Mouse (Mus musculus): ENCODE measurements around the gene Wwc2.

Gene Wwc2

GRCm38 (mm10) chr8:47939217-47939616 is 51.5 kb downstream of the Wwc2 start:
- no peak for DNase-seq (ENCODE audit: low spot score)

DNA sequence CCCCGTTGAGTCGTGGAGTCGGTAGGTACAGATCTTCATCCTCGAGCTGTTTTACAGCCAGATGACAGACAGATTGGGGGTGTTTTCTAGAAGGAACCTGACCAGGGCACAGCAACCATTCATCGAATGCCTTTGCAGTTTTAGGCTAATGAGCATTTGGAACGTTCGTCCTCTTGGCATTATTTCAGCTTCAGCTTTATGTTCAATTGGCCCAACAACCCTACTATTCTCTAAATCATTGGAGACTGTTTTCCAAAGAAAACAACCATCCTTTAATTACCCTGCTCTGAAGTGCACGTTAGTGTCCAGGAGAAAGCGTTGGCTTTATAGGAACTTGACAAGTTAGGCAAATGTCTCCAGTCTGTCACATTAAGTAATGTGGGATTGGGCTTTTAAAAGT is 54.3 kb downstream of the Wwc2 start:
- DNase-seq (ENCODE audit: low spot score) = no peak

DNA sequence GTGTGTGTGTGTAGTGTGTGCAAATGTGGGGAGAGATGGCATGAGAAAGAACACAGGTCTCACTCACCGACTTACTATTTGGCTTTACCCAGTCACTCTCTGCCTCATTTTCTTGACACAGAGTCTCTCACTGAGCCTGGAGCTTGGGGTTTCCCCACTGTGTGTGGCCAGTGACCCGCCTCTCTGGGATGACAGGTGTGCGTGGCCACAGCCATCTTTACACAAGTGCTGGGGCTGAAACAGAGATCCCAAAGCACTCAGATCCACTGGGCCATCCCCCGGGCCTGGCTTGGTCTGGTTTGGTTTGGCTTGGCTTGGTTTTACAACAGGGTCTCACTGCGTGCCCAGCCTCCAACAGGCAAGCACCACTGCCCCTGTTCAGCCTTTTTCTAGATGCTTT is 55.3 kb downstream of the Wwc2 start:
- DNase-seq (ENCODE audit: low spot score) = no peak

DNA sequence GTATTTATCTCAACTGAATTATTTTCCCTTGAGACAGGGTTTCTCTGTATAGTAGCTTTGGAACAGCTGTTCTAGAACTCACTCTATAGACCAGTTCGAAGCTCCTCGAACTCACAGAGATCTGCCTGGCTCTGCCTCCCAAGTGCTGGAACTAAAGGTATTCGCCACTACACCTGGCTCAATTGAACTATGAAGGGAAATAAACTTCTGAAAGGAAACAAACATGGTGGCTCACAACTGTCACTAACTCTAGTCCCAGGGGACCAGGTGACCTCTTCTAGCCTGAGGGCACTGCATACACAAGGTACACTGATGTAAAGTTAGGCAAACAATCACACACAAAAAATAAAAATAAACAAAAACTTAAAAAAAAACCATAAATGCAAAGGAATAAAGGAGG is 57.6 kb downstream of the Wwc2 start:
- no peak for DNase-seq (ENCODE audit: low spot score)

DNA sequence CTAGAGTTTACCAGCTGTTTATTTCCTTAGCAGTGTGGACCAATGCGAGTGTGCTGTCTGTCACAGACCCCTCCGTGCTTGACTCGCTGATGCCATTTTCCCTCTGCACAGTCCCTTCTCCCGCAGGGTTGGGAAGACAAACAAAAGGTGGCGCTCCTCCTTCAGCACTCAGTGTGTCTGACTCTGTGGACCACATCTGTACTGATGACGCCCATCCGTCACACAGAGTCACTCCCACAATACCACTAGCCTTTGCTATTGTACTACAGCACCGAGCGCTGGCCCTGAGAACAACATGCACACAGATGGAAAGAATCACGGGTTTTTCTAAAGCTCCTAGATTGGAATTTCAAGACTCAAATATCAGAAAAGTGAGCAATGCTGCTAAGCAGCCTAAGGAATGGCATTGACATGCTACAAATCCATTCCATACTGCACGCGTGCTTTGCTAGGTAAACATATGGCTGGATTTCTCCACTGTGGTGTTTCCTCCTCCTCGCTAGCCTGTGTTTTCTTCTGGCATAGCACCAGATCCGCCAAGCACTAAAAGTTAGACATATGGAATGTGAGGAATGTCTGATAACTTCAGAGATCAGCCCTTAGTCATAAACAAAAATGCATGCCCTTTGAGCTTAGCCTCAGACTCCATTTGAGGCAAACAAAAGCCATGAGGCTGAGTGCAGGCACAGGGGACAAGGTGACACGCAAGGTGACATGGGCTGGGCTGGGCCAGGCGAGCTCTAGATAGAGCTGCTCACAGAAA is 58.5 kb downstream of the Wwc2 start:
- peak; percentile 35 for DNase-seq (ENCODE audit: low spot score)

GRCm38 (mm10) chr8:47931371-47931770 is 59.4 kb downstream of the Wwc2 start:
- DNase-seq (ENCODE audit: low spot score) = no peak

- DNase-seq (ENCODE audit: low spot score) = no peak
Observed at GRCm38 (mm10) chr8:47929615-47930014, 61.1 kb downstream of the Wwc2 start.

DNA sequence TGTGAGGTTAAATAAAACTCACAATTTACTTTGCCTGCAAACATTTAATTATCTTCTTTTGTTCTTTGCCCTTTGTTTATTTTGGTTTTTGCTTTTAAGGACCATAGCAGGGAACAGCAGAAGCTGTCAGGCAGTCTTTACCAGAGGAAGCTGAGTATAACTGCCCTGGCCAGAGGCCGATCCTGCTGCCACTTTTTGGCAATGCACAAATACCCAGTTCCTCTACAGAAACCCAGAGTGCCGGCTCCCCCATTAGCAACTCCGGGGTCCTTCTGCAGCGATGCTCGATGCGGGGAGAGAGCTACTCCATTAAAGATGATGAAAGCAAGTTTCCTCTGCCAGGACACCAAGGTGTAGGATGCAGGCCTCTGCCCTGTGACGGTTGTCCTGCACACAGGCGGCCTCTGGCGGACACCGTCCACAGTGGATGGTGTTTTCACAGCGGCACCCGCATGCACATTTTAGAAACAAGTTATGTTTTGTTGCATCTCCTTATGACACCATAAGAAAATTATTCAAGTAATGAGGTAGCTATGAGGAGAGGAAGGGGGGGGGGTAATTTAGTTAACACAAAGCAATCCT is 62.0 kb downstream of the Wwc2 start:
- no peak for DNase-seq (ENCODE audit: low spot score)

DNA sequence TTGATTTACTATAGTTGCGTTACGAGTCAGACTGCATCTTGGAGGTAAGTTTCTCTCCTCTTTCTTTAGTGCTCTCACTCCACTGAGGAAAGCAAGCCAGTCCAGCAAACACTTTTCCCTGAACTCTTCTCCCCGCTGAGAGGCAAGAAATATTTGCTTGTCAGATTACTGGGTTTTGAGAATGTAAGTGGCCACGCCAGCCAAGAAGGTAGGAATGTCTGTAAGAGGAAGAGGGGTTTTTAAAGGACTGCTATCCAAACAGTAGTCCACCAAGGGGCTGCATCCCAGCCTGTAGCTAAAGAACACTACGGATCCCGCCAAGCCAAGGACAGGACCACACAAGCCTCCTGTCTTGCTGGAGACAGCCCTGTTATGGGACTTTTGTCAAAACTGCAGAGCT is 65.8 kb downstream of the Wwc2 start:
- no peak for DNase-seq (ENCODE audit: low spot score)

GRCm38 (mm10) chr8:47922816-47923215 is 67.9 kb downstream of the Wwc2 start:
- DNase-seq (ENCODE audit: low spot score) = no peak

GRCm38 (mm10) chr8:47922011-47922410 is 68.7 kb downstream of the Wwc2 start:
- DNase-seq (ENCODE audit: low spot score) = no peak

DNA sequence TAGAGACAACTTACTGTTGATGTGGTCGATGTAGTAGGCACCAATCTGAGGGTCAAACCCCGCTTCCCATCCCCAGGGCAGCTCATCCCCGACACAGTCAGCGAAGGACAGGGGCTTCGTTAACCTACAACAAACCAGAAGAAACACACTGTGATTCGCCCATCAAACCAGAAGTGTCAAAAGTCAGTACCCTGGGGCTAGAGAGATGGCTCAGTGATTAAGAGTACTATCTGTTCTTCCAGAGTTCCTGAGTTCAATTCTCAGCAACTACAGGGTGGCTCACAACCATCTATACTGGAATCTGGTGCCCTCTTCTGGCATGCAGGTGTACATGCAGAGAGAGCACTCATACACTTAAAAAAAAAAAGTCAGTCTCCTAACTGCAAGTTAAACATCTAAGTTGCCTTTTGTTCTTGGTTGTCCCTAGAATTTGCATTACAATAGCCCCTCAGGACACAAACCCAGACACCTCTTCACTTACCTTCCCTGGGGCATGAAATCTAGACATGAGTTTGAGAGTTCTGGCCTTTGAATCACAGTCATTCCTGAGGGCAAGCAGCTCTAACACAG is 70.1 kb downstream of the Wwc2 start:
- DNase-seq (ENCODE audit: low spot score) = no peak

- no peak for DNase-seq (ENCODE audit: low spot score)
Observed at GRCm38 (mm10) chr8:47917060-47918035, 73.4 kb downstream of the Wwc2 start.

DNA sequence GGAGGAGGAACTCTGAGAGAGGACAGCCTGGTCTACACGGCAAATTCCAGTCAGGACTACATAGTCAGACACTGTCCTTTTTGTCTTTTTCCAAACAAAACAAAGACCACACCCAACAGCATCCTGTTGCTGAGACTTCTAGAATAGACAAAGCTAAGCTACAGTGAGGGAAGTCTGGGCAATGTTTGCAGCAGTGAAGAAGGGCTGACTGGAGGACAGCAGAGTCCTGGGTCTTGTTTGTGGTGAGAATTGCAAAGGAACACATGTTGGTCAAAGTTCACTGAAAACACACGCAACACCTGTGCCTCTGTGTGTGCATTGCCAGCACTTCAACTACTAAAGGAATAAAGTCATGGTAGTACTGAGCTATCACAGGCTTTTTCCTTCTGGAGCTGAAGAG is 75.2 kb downstream of the Wwc2 start:
- DNase-seq (ENCODE audit: low spot score) = no peak

DNA sequence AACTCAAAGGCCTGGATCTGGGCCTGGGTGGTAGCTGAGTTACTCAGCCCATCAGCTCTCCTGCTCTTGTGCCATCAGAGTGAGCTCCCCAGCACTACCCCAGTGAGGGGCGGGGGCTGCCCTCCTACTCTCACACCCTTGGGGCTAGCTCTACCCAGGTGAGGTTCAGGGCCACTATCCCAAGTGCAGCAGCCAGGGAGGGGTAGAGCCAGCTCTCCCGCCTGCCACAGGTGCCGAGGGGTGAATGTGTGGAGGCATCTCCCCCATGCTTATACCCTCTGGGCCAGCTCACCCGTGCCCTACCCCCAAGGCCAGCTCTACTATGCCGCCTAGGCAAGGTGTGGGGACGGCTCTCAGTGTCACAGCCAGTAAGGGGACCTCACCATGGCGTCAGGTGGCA is 75.8 kb downstream of the Wwc2 start:
- DNase-seq (ENCODE audit: low spot score) = no peak

- DNase-seq (ENCODE audit: low spot score) = no peak
Observed at GRCm38 (mm10) chr8:47914161-47914560, 76.6 kb downstream of the Wwc2 start.

DNA sequence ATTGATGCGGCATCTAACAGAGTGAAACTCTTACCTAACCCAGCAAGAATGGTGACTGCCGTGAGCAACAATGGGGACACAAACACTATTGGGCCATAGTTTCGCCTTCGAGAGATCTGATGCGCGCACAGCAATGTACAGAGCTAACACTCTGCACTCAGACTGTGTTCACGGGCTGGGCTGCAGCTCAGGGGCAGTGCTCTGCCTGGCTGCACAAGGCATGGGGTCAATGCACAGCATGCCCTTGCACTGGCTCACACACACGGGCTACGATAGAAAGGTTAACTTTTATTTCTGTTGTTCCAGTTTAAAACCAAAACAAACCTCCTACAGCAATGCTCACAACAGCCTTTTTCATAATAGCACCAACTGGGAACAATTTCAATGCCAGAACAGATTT is 77.1 kb downstream of the Wwc2 start:
- no peak for DNase-seq (ENCODE audit: low spot score)

DNA sequence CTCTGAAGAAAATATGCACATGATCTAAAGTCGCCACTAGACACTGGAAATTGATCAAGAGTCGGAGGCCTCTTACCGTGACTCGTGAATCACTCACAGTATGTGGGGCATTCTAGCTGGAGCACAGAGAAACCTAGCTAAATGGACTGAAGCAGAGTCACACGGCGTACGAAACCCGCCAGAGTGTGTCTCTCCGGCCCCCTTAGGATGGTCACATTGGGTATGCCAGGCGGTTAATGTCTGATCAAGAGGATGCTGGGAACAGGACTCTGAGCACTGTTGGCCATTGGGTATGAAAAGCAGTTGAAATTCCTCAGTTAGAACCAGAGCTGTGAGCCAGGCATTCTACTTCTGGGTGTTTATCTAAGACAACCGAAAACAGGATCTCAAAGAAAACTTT is 81.0 kb downstream of the Wwc2 start:
- no peak for DNase-seq (ENCODE audit: low spot score)

GRCm38 (mm10) chr8:47907056-47907455 is 83.7 kb downstream of the Wwc2 start:
- no peak for DNase-seq (ENCODE audit: low spot score)

DNA sequence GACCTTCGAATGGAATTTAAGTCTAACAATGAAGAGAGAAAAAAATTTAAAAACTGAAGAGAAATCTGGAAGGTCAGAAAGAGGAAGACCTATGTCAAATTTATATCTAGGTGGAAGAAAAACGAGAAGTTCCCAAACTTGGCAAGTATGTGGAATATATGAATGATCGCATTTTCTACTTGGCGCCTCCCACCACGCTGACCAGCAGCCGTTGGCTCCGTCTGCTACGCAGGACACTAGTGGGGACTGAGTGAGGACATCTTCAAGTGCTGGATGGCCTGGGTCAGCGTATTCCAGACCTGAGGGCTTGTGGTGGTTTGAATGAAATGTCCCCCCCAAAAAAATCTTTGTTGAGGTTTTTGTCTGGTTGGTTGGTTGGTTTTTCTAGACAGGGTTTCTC is 84.6 kb downstream of the Wwc2 start:
- DNase-seq (ENCODE audit: low spot score) = no peak

DNA sequence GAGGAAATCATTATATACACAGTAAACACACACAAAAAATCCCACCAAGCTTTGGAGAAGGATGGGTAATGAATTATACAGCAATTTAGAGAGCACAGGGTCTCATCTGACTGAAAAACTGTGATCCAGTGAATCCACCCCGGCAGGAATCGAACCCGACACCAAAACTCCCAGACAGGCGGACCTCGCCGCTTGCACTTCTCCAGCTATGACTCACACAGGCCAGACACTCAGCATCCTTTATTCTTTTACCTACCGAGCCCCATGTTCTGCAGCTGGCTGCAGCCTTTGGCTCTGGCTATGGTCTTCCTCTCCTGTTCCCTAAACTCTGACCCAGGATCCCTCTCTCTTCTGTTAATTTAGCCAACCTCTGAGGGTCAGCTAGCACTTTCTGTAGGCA is 85.5 kb downstream of the Wwc2 start:
- DNase-seq (ENCODE audit: low spot score) = no peak

DNA sequence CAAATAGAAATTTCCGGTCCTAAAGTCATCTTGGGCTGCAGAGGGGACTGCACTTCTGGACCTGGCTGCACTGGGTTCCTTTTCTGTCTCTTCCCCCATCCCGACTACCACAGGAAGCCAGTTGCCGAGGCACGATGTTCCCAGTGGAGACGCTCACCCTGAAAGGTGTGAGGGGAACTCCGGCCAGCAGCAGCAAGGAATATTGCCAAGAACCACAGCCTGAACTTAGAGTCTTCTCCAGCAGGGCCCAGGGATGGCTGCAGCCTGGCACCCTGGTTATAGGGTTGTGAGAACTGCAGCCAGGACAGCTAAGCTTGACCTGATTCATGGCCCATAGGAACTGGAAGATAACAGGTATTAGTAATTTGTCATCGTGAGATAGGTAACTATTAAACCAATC is 86.7 kb downstream of the Wwc2 start:
- no peak for DNase-seq (ENCODE audit: low spot score)

- DNase-seq (ENCODE audit: low spot score) = no peak
Observed at GRCm38 (mm10) chr8:47902704-47903103, 88.0 kb downstream of the Wwc2 start.
